Mouse (Mus musculus) testis, adult 2 months (tissue): Measurements from ENCODE around the gene B3gnt2.

ENCODE experiments used
- CTCF ChIP-seq: fragments of 200-500 bp; IDR thresholded peaks from 2 replicates; pipeline ENCODE4 v1.5.1; 2012; ENCODE audit warnings: low read depth, mild to moderate bottlenecking, inconsistent platforms, low read length, moderate library complexity; ENCODE audit not compliant: control insufficient read depth, insufficient read depth, insufficient replicate concordance
- POLR2A ChIP-seq: fragments of 200-500 bp; IDR thresholded peaks from 2 replicates; pipeline ENCODE4 v1.6.1; 2012; ENCODE audit warnings: low read depth, mild to moderate bottlenecking, inconsistent platforms, low read length, moderate library complexity; ENCODE audit not compliant: control insufficient read depth

GRCm38 (mm10) chr11:22857705-22858440, 2.9 kb downstream of the B3gnt2 start:
- TF ChIP-seq CTCF (no peak), POLR2A (no peak)
